Mouse (Mus musculus) kidney, adult 2 months (tissue): ENCODE results near the gene Tenm4.

Experiments
- CTCF ChIP-seq: fragments of 200-500 bp; conservative IDR thresholded peaks from 2 replicates; pipeline ENCODE4 v1.5.1; 2011; ENCODE audit warnings: low read depth, mild to moderate bottlenecking, control low read depth, low read length, moderate library complexity, mixed read lengths; ENCODE audit not compliant: insufficient read depth, insufficient read length
- POLR2A ChIP-seq: fragments of 200-500 bp; IDR thresholded peaks from one replicate; pipeline ENCODE4 v1.6.1; 2011; ENCODE audit warnings: low read depth, low read length, control low read depth

DNA sequence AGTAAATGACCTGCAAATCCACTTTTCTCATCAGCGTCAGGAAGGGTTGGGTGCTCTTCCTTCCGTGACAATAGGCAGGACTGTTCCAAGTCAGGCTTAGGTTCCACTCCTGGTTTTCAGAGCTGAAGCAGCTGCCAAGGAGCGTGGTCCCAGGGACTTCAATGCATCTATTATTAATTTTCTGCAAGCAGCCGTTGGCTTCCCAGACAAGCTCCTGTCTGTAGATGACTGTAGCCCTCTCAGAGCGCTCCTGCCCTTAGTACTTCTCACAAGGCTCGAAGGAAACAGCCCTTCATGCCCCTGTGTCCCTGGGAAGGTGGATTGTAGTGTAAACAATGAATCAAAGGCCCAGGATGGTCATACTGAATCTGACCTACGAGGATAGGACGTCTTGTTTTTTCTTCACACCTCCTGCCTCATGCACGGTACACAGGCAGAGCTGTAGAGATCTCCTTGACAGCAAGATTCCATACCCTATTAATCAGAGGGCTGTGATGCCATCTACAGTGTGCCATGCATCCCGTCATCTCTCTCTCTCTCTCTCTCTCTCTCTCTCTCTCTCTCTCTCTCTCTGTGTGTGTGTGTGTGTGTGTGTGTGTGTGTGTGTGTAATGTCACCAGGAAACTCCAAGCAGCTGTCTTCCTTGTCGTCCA lies 331.4 kb downstream of the Tenm4 start:
- TF ChIP-seq POLR2A (no peak), CTCF (no peak)
